ENCODE assay signal across 9 mouse cellular contexts in genomic region chr3:37556412-37557113, GRCm38 (mm10).
DNase-seq lines count a peak whose midpoint lies in the region; ATAC-seq and TF ChIP-seq lines count a peak whose summit lies in the region.
"Had no signal": no experiment of that assay in that cellular context is flagged by ENCODE, and none has a peak within 500 bp of the region (broad histone marks: within the 10 kb centered on the region; RNA-seq: fewer than 3 reads in every experiment).

No protein-coding gene starts in this region.

- 73% methylated on average over 7 of the region's 7 CpGs for WGBS in forebrain, embryonic 10.5 days
- 81% methylated on average over 7 of the region's 7 CpGs for WGBS in forebrain, embryonic 13.5 days
- WGBS in liver, embryonic 12.5 days (ENCODE audit: insufficient replicate concordance) = 32% methylated on average over 7 of the region's 7 CpGs

- no peak for DNase-seq in forebrain, embryonic 10.5 days (ENCODE audit: extremely low spot score, low spot score)
- DNase-seq in brain, embryonic 14.5 days (ENCODE audit: low read depth) = peak; percentile 22
- DNase-seq in urinary bladder, postnatal 25 days (ENCODE audit: low spot score) = no peak
- DNase-seq in left cerebral cortex, adult 18-20 months (ENCODE audit: low spot score in 2 of 2) = no peak
- DNase-seq: retina, postnatal 1 day had no signal

- no peak for TF ChIP-seq POLR2A in brain, embryonic 14.5 days (IDR thresholded peaks at IDR 0.05; ENCODE audit: borderline replicate concordance, extremely low read depth, insufficient read depth, insufficient read length, poor library complexity, severe bottlenecking)

- peak overlapping the region; percentile 72 for H3K27ac ChIP-seq in forebrain, embryonic 10.5 days
- H3K27ac ChIP-seq in forebrain, embryonic 13.5 days = no peak overlapping the region
- peak overlapping the region; percentile 97 for H3K27ac ChIP-seq in liver, embryonic 12.5 days

- H3K27me3 ChIP-seq in forebrain, embryonic 10.5 days (ENCODE audit: poor library complexity, severe bottlenecking) = no peaks in the 10 kb centered on the region
- no peaks in the 10 kb centered on the region for H3K27me3 ChIP-seq in forebrain, embryonic 13.5 days
- no peaks in the 10 kb centered on the region for H3K27me3 ChIP-seq in liver, embryonic 12.5 days (replicated peaks)

- no peak overlapping the region for H3K4me2 ChIP-seq in forebrain, embryonic 13.5 days
- H3K4me2 ChIP-seq in liver, embryonic 12.5 days = peak overlapping the region; percentile 25; the same call in 1 of the 2 replicates

- no peak for ATAC-seq in forebrain, embryonic 13.5 days
- ATAC-seq in hematopoietic stem cell, adult 5-6 weeks (replicated peaks in 1 of 2; ENCODE audit: insufficient read depth in 1 of 2, low FRiP score in 2 of 2, low TSS enrichment in 1 of 2, low read depth in 1 of 2, poor library complexity in 2 of 2, severe bottlenecking in 2 of 2) = peak; percentile 55 to 58
- ATAC-seq in liver, embryonic 12.5 days = no peak
- ATAC-seq in erythroblast, adult 5-6 weeks (replicated peaks; ENCODE audit: low FRiP score, poor library complexity, severe bottlenecking) = no peak

- no peak overlapping the region for H3K9ac ChIP-seq in forebrain, embryonic 13.5 days
- peak overlapping the region; percentile 69 for H3K9ac ChIP-seq in liver, embryonic 12.5 days

- H3K36me3 ChIP-seq in forebrain, embryonic 10.5 days (replicated peaks) = peaks cover 13% of the 10 kb centered on the region
- no peaks in the 10 kb centered on the region for H3K36me3 ChIP-seq in forebrain, embryonic 13.5 days (ENCODE audit: poor library complexity, severe bottlenecking)
- no peaks in the 10 kb centered on the region; the same call in 1 of the 2 replicates for H3K36me3 ChIP-seq in liver, embryonic 12.5 days

- H3K4me3 ChIP-seq in forebrain, embryonic 10.5 days = no peak overlapping the region
- no peak overlapping the region for H3K4me3 ChIP-seq in forebrain, embryonic 13.5 days
- no peak overlapping the region for H3K4me3 ChIP-seq in liver, embryonic 12.5 days

- H3K9me3 ChIP-seq in forebrain, embryonic 10.5 days = no peaks in the 10 kb centered on the region
- H3K9me3 ChIP-seq in forebrain, embryonic 13.5 days (replicated peaks) = no peaks in the 10 kb centered on the region
- no peaks in the 10 kb centered on the region for H3K9me3 ChIP-seq in liver, embryonic 12.5 days (replicated peaks)

- no peak for TF ChIP-seq CTCF in brain, embryonic 14.5 days (IDR thresholded peaks at IDR 0.05; ENCODE audit: borderline replicate concordance, extremely low read depth, insufficient read depth, insufficient read length)

- peaks cover 18% of the 10 kb centered on the region for H3K4me1 ChIP-seq in forebrain, embryonic 10.5 days
- H3K4me1 ChIP-seq in forebrain, embryonic 13.5 days = peaks cover 5% of the 10 kb centered on the region
- peaks cover 93% of the 10 kb centered on the region for H3K4me1 ChIP-seq in liver, embryonic 12.5 days

Comparison
In these comparisons a context has a peak if more than half of its experiments do, and no peak if none do; other contexts are left out.
1. ATAC-seq: peak in hematopoietic stem cell, adult 5-6 weeks (2 of 2); none in forebrain, embryonic 13.5 days (single experiment), liver, embryonic 12.5 days (single experiment) and erythroblast, adult 5-6 weeks (single experiment).